Mouse (Mus musculus) ES-E14 (cell line): ENCODE data around the gene 4930407I10Rik.

ENCODE experiments used
- CHD2 ChIP-seq: IDR thresholded peaks from 2 replicates; pipeline ENCODE4 v1.6.1; 2014; ENCODE audit warnings: mild to moderate bottlenecking, low read depth, low read length, inconsistent platforms
- HCFC1 ChIP-seq: IDR thresholded peaks from 2 replicates; pipeline ENCODE4 v1.6.1; 2012; ENCODE audit warnings: low read length, inconsistent platforms, borderline replicate concordance; ENCODE audit not compliant: insufficient read depth
- ZC3H11A ChIP-seq: IDR thresholded peaks from 2 replicates; pipeline ENCODE4 v1.6.1; 2012; ENCODE audit warnings: low read depth, mild to moderate bottlenecking, inconsistent platforms, low read length, borderline replicate concordance
- ZNF384 ChIP-seq: IDR thresholded peaks from 2 replicates; pipeline ENCODE4 v1.6.1; 2012; ENCODE audit warnings: low read depth, low read length, inconsistent platforms

GRCm38 (mm10) chr15:82016830-82017229 lies 42.1 kb upstream of the 4930407I10Rik start:
- no peak for TF ChIP-seq ZC3H11A
- no peak for TF ChIP-seq ZNF384
- no peak for TF ChIP-seq CHD2
- no peak for TF ChIP-seq HCFC1
